Mouse (Mus musculus): ENCODE measurements at regions not wholly inside any gene's neighbourhood (a gene's known extent, or its start where the extent isn't known, plus 50 kb on each side); places are given as distances from the start of the nearest gene placed in this dataset.

DNA sequence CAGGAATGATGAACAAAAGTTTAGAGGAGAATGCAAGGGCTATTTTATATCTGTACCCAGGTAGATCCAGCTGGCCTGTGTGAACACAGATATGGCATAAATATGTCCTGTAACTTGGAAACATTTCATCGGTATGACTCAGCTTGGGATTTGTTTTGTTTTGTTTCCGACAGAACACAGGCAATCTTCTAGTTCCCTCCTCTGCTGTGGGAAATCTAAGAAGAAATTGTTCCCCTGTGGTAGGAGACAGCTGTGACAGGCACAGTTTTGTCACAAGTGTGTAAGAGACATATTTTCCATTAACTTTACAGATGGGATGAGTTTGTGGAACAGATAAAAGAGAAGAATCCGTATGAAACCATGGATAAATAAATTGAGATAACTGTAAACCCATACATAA lies 687.0 kb downstream of the Tpm3-rs7 start:
- no peaks in the 10 kb centered on the region for H3K27me3 ChIP-seq
- no peak overlapping the region for H3K27ac ChIP-seq (replicated peaks)
- H3K36me3 ChIP-seq = no peaks in the 10 kb centered on the region
- H3K9ac ChIP-seq = no peak overlapping the region
- no peak overlapping the region for H3K4me2 ChIP-seq
- ATAC-seq (ENCODE audit: low FRiP score, low read depth) = no peak
- H3K9me3 ChIP-seq = no peaks in the 10 kb centered on the region
- H3K4me1 ChIP-seq (replicated peaks) = no peaks in the 10 kb centered on the region
- H3K4me3 ChIP-seq = no peak overlapping the region
- WGBS = 73% methylated on average over 3 of the region's 3 CpGs

DNA sequence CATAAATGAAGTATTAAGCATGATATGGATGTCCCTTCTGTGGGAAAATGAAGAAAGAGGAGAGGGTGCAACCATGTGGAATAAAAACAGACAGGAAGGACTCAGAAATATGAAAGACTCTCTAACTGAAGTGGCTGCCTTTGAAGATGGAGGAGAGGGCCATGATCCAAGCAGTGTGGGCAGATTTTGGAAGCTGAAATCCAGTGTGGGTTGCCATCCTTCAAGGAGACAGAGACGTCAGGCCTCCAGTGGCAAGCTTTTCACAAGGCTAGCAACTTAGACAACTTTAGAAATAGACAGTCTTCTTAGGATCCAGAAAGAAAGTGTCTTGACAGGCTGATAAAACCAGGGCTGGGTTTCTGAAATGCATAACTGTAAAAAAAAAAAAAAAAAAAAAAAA lies 688.0 kb downstream of the Tpm3-rs7 start:
- no peak overlapping the region for H3K4me3 ChIP-seq
- H3K9me3 ChIP-seq = no peaks in the 10 kb centered on the region
- no peaks in the 10 kb centered on the region for H3K36me3 ChIP-seq
- H3K27ac ChIP-seq (replicated peaks) = no peak overlapping the region
- H3K4me1 ChIP-seq (replicated peaks) = no peaks in the 10 kb centered on the region
- ATAC-seq (ENCODE audit: low FRiP score, low read depth) = no peak
- no peaks in the 10 kb centered on the region for H3K27me3 ChIP-seq
- 84% methylated on average over 1 of the region's 1 CpGs for WGBS
- H3K4me2 ChIP-seq = no peak overlapping the region
- H3K9ac ChIP-seq = no peak overlapping the region

DNA sequence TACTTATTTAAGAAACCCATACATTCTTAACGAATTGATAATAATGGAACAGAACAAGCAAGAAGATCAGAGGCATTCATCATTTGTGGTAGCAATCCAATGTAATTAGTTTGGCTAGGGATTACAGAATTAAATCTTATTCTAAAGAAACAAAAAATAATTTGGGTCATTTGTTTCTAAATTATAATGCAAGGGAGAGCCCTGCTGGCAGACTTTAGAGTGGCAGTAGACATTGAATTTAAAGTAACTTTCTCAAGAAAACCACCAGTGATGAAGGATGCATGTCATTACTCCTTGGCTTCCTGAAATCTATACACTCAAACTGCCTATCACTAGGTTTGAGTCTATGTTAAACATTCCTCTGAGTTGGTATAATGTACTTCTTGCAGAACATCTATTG lies 722.7 kb downstream of the Tpm3-rs7 start:
- H3K27me3 ChIP-seq = no peaks in the 10 kb centered on the region
- no peaks in the 10 kb centered on the region for H3K4me1 ChIP-seq (replicated peaks)
- no peaks in the 10 kb centered on the region for H3K9me3 ChIP-seq
- H3K36me3 ChIP-seq = no peaks in the 10 kb centered on the region
- H3K9ac ChIP-seq = no peak overlapping the region
- no peak overlapping the region for H3K4me3 ChIP-seq
- WGBS = 82% methylated on average over 1 of the region's 1 CpGs
- H3K4me2 ChIP-seq = no peak overlapping the region
- ATAC-seq (ENCODE audit: low FRiP score, low read depth) = no peak
- H3K27ac ChIP-seq (replicated peaks) = no peak overlapping the region

DNA sequence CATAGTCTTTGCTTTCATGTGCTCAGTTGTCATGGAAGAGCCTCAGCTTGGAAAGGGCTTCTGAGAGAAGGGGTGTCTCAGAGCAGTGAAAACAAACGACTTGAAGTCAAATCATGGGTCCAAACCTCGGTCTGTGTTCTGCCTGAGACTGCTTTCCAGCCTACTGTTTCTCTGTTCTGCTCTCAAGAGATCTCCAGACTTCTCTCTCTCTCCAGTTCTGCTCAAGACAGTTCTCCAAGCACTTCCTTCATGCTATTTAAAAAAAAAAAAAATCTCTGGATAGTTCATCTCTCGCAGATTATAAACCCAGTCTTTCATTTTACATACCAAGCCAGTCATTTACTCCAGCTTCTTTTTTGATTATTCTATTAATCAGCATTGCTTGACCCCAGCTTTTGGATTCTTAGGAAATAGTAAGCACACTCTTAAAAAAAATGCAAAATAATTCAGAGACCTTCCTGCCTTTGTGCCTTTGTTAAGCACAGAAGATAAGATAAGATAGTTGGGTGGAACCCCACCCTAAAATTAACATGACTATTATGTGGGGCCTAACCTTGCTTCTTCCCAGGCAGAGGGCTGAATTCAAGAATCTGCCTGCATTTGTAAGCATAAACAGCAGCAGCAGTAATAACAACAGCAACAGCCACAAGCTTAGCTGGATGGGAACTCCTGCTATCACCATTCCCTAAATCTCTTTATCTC lies 724.4 kb downstream of the Tpm3-rs7 start:
- no peak overlapping the region for H3K4me3 ChIP-seq
- no peaks in the 10 kb centered on the region for H3K27me3 ChIP-seq
- H3K9me3 ChIP-seq = no peaks in the 10 kb centered on the region
- H3K4me1 ChIP-seq (replicated peaks) = no peaks in the 10 kb centered on the region
- 46% methylated on average over 3 of the region's 3 CpGs for whole genome bisulfite sequencing
- H3K4me2 ChIP-seq = no peak overlapping the region
- no peaks in the 10 kb centered on the region for H3K36me3 ChIP-seq
- no peak overlapping the region for H3K27ac ChIP-seq (replicated peaks)
- H3K9ac ChIP-seq = no peak overlapping the region
- ATAC-seq (ENCODE audit: low FRiP score, low read depth) = no peak

DNA sequence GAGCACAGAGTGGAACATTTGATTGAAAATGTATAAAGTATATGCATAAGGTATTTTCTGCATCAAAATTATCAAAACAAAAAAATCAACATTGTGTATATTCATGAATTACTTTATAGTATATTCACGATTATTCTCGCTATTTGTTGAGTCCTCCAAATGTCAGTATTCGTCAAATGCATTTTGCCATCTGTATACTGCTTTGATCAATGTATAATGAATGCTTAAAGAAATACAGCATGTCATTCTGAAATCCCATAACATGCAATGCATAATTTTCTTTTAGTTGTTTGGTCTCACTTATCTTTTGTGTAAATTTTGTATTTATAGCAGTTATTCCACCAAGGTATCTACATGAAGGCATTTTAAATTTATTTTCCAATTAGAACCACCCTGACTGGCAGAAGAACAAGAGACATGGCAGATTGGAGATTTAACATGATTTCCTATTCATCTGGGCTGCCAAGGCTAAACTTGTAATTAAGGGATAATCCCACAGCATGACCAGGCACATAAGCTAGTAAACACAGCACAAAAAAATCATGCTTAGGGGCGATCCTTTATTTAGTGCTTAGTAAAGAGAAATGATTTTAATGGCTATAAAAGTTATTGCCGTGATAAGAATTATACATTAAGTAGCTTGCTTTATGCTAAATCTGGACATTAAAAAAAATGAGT lies 739.3 kb downstream of the Tpm3-rs7 start:
- 85% methylated on average over 5 of the region's 5 CpGs for WGBS
- no peak for ATAC-seq (ENCODE audit: low FRiP score, low read depth)

DNA sequence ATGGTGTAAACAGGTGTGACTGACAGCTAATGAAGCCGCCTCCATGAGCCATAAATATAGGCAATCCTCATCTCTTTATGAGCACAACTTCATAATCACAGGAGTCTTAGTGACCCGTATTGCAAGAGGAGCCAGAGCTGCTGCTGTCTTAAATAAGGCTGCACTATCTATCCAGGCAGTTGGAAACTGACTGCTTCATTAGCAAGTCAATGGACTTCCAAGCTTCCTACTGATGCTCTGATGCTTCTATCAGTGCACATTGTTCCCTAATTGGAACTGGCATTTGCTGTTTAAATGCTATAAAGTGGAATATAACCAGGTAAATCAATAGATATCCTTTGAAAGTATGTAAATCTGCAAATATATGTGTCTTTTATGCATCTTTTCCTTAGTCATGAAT lies 746.9 kb downstream of the Tpm3-rs7 start:
- no peaks in the 10 kb centered on the region for H3K4me1 ChIP-seq (replicated peaks)
- ATAC-seq (ENCODE audit: low FRiP score, low read depth) = no peak
- no peak overlapping the region for H3K4me2 ChIP-seq
- H3K9me3 ChIP-seq = no peaks in the 10 kb centered on the region
- no peaks in the 10 kb centered on the region for H3K27me3 ChIP-seq
- no peak overlapping the region for H3K9ac ChIP-seq
- no peaks in the 10 kb centered on the region for H3K36me3 ChIP-seq
- H3K27ac ChIP-seq (replicated peaks) = no peak overlapping the region
- WGBS = 42% methylated on average over 2 of the region's 2 CpGs
- H3K4me3 ChIP-seq = no peak overlapping the region

More for the DNA sequence above, 739.3 kb downstream of the Tpm3-rs7 start:
- Histone ChIP-seq H3K27ac (replicated peaks) (no peak overlapping the region), H3K4me2 (no peak overlapping the region), H3K9ac (no peak overlapping the region), H3K4me3 (no peak overlapping the region), H3K36me3 (no peaks in the 10 kb centered on the region), H3K4me1 (replicated peaks) (no peaks in the 10 kb centered on the region), H3K9me3 (no peaks in the 10 kb centered on the region), H3K27me3 (no peaks in the 10 kb centered on the region)

DNA sequence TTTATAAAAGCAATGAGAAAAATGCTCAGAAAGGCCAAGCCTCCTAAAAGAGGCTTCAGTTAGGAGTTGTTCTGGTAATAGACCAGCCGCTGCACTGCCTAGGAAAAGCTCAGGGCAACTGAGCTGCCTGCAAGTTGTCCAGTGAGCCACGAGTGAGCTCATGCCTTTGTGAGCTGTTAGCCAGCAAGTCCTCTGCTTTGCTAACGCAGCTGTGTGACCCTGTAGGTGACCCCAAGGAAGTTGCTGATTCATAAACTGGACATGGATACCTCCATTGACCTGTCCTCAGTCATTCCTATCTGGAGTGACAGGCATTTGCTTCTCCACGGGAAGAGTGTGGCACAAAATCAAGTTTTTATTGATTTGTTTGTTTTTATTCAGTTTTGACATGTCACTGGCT lies 748.2 kb downstream of the Tpm3-rs7 start:
- Histone ChIP-seq H3K27ac (replicated peaks) (no peak overlapping the region), H3K4me2 (no peak overlapping the region), H3K9me3 (no peaks in the 10 kb centered on the region), H3K36me3 (no peaks in the 10 kb centered on the region), H3K4me3 (no peak overlapping the region), H3K9ac (no peak overlapping the region), H3K4me1 (replicated peaks) (no peaks in the 10 kb centered on the region), H3K27me3 (no peaks in the 10 kb centered on the region)
- no peak for ATAC-seq (ENCODE audit: low FRiP score, low read depth)
- WGBS = 36% methylated on average over 4 of the region's 4 CpGs

DNA sequence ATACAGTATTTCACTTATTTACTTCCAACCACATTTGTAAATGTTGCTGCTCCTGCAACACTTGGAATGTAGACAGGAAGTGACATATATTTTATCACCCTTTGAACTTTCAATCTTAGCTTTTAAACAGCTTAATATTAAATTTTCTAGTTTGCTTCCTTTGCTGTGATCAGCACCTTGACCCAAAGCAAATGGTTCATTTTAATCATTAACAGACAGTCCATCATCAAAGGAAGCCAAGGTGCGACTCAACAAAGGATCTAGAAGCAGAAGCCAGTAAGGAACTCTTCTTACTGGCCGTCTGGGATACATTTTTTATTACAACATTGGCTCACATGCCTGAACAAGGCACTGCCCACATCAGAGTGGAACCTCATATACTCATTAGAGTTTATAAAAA lies 758.8 kb downstream of the Tpm3-rs7 start:
- H3K9me3 ChIP-seq = no peaks in the 10 kb centered on the region
- H3K27me3 ChIP-seq = no peaks in the 10 kb centered on the region

DNA sequence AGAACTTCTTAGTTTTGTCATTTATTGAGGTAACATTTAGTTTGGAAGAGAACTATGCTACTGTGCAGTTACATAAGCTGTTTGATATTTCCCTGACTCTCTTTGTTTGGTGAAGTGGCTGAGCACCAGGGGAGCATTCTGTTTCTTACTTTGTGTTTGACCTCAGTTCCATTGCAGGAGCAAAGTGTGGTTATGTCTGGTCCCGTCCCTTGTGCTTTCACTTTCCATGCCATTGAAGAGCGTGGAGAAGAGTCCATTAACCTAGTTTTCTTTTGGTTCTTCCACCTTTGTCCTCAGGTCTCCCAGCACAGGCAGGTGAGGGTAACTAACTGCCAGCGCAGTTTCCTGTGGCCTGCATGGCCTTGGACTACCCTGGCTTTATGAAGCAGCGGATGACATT lies 759.6 kb downstream of the Tpm3-rs7 start:
- ATAC-seq (ENCODE audit: low FRiP score, low read depth) = no peak
- Histone ChIP-seq H3K9ac (no peak overlapping the region), H3K27me3 (no peaks in the 10 kb centered on the region), H3K4me3 (no peak overlapping the region), H3K9me3 (no peaks in the 10 kb centered on the region), H3K4me1 (replicated peaks) (no peaks in the 10 kb centered on the region), H3K27ac (replicated peaks) (no peak overlapping the region), H3K36me3 (no peaks in the 10 kb centered on the region), H3K4me2 (no peak overlapping the region)
- 84% methylated on average over 4 of the region's 4 CpGs for whole genome bisulfite sequencing

More for the DNA sequence above, 758.8 kb downstream of the Tpm3-rs7 start:
- WGBS = 78% methylated on average over 2 of the region's 2 CpGs
- Histone ChIP-seq H3K4me2 (no peak overlapping the region), H3K36me3 (no peaks in the 10 kb centered on the region), H3K9ac (no peak overlapping the region), H3K27ac (replicated peaks) (no peak overlapping the region), H3K4me1 (replicated peaks) (no peaks in the 10 kb centered on the region), H3K4me3 (no peak overlapping the region)
- ATAC-seq (ENCODE audit: low FRiP score, low read depth) = no peak

DNA sequence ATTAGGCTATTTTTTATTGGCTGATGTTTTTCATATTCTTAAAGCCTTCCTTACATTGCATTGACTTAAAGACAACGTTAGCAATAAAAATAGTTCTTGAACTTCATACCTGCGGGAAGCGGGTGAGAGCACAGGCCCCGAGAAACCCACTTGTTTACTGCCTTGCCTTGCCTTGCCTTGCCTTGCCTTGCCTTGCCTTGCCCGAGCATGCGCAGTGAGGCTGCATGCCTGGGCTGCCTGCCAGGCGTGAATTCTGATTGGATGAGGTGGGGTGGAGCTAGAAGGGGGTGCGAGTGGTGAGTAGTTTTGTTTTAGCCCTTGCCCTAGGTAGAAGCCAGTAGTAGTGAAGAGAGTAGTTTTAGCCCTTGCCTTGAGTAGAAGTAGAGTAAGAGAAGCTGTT lies 792.4 kb downstream of the Tpm3-rs7 start:
- H3K27me3 ChIP-seq = no peaks in the 10 kb centered on the region
- ATAC-seq (ENCODE audit: low FRiP score, low read depth) = no peak
- no peaks in the 10 kb centered on the region for H3K9me3 ChIP-seq
- no peaks in the 10 kb centered on the region for H3K4me1 ChIP-seq (replicated peaks)
- H3K4me3 ChIP-seq = no peak overlapping the region
- H3K36me3 ChIP-seq = no peaks in the 10 kb centered on the region
- no peak overlapping the region for H3K4me2 ChIP-seq
- WGBS = 77% methylated on average over 8 of the region's 8 CpGs
- H3K27ac ChIP-seq (replicated peaks) = no peak overlapping the region
- H3K9ac ChIP-seq = no peak overlapping the region

DNA sequence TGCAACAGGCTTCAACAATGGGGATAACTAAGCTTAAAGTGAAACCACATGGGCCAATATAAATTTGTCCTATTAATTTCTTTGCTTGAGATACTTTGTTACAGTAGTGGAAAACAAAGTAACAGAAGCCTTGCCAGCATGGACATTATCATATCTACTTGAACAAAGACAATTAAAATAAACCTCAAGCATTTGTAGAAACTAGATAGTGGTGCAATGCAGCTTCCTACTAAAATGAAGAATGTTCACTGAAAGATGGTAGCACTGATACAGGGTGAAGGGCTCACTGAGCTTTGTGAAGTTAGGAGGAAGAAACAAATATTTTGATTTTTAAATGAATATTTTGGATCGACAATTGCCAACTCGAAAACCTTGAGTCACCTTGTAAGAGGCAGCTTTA lies 814.1 kb downstream of the Tpm3-rs7 start:
- H3K4me3 ChIP-seq = no peak overlapping the region

DNA sequence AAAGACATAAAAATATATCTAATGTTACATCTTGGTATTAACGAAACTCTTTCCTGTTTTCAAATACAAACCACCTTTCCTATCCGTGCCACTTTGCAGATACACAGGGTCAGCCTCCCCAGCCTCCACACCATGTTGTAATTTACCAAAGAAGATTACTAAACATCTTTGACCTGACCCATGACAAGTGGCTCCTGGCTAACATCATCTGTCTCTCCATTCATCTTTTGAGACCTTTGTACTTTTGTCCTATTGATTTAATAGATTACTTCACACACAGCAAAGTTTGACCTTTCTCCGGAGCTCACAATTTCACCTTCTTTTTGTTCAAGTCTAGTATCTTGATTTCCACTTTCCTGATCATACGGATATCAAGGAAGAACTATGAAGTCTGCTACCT lies 851.6 kb downstream of the Tpm3-rs7 start:
- H3K9me3 ChIP-seq = no peaks in the 10 kb centered on the region
- H3K4me1 ChIP-seq (replicated peaks) = no peaks in the 10 kb centered on the region
- H3K27ac ChIP-seq (replicated peaks) = no peak overlapping the region
- H3K4me2 ChIP-seq = no peak overlapping the region
- no peak overlapping the region for H3K4me3 ChIP-seq
- no peaks in the 10 kb centered on the region for H3K27me3 ChIP-seq
- no peaks in the 10 kb centered on the region for H3K36me3 ChIP-seq
- 86% methylated on average over 4 of the region's 4 CpGs for WGBS
- H3K9ac ChIP-seq = no peak overlapping the region
- no peak for ATAC-seq (ENCODE audit: low FRiP score, low read depth)

More for the DNA sequence above, 814.1 kb downstream of the Tpm3-rs7 start:
- Histone ChIP-seq H3K9ac (no peak overlapping the region), H3K4me1 (replicated peaks) (no peaks in the 10 kb centered on the region), H3K27me3 (no peaks in the 10 kb centered on the region), H3K9me3 (no peaks in the 10 kb centered on the region), H3K4me2 (no peak overlapping the region), H3K36me3 (no peaks in the 10 kb centered on the region), H3K27ac (replicated peaks) (no peak overlapping the region)
- WGBS = 98% methylated on average over 2 of the region's 2 CpGs
- no peak for ATAC-seq (ENCODE audit: low FRiP score, low read depth)

DNA sequence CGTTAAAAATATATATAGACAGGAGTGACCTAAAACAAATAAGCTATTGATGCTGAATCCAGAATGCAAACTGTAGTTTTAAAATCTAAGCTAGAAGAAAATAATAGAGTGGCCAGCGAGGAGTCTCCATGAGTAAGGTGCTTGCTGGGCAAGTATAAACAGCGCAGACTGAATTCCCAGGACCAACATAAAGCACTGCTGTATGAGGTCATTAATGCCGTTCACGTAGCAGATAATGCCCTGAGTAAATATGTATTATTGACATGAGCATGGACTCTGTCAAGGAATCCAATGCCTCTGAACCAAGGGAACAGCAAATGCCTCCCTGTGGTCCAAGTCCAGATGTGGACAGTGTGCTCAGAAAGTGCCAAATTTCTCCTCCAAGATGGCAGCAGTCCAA lies 876.4 kb upstream of the Gpc5 start:
- Histone ChIP-seq H3K4me1 (replicated peaks) (no peaks in the 10 kb centered on the region), H3K27ac (replicated peaks) (no peak overlapping the region), H3K9ac (no peak overlapping the region), H3K27me3 (no peaks in the 10 kb centered on the region), H3K4me2 (no peak overlapping the region), H3K9me3 (no peaks in the 10 kb centered on the region), H3K4me3 (no peak overlapping the region), H3K36me3 (no peaks in the 10 kb centered on the region)
- no peak for ATAC-seq (ENCODE audit: low FRiP score, low read depth)
- 81% methylated on average over 5 of the region's 5 CpGs for WGBS
